Mouse (Mus musculus): ENCODE results near the gene Eif2ak4.

GRCm38 (mm10) chr2:118484386-118484898 lies 96.0 kb downstream of the Eif2ak4 start:
- TF ChIP-seq CTCF (IDR thresholded peaks at IDR 0.05) (no peak), POLR2A (IDR thresholded peaks at IDR 0.05; ENCODE audit: insufficient read depth, low read depth, low read length) (no peak)

Measured in heart, adult 2 months (tissue).